Comparison of ENCODE assay signal across 8 mouse cellular contexts in genomic region chr10:52233301-52233968, GRCm38 (mm10). TPM values are rescaled to one million over a fixed set of nuclear protein-coding genes. Genes with fewer than 3 reads are reported as not detected.
DNase-seq lines count a peak whose midpoint lies in the region; ATAC-seq and TF ChIP-seq lines count a peak whose summit lies in the region.

TSS of gene Dcbld1 (plus strand) at chr10:52233619.

- peak within 1 kb of the TSS; percentile 92 for H3K4me3 ChIP-seq in hindbrain, postnatal 0 days (ENCODE audit: low read length)
- peak within 1 kb of the TSS; percentile 93 for H3K4me3 ChIP-seq in megakaryocyte, embryonic 14.5 days (replicated peaks)

- intact Hi-C loops in left cerebral cortex, postnatal 10 days (cut with DNase I): loop anchor here (2.0 to 5.0 kb wide), 2 partner anchors 94 to 149 kb away; partner anchors contain the start of gene Gopc

- peak within 1 kb of the TSS; percentile 86 for H3K9ac ChIP-seq in hindbrain, postnatal 0 days (replicated peaks; ENCODE audit: low read length)

- no peaks in the 10 kb centered on the region for H3K36me3 ChIP-seq in hindbrain, postnatal 0 days (ENCODE audit: insufficient read depth, low read length)
- H3K36me3 ChIP-seq in megakaryocyte, embryonic 14.5 days (replicated peaks; ENCODE audit: low read length): no peaks in the 10 kb centered on the region

- H3K27ac ChIP-seq in hindbrain, postnatal 0 days: peak within 1 kb of the TSS; percentile 71

- peak; percentile 65 for DNase-seq in ZHBTc4 (ENCODE audit: low read depth, low spot score)
- peak; percentile 73 to 75 for DNase-seq in cerebellum, postnatal 36 days
- DNase-seq in gastrocnemius, postnatal 10 days: peak; percentile 68
- DNase-seq in hindbrain, postnatal 0 days (ENCODE audit: low spot score): peak; percentile 79
- DNase-seq in left cerebral cortex, postnatal 10 days (ENCODE audit: extremely low spot score in 1 of 2, low spot score in 2 of 2): peak; percentile 13 to 77
- DNase-seq in right cerebral cortex, postnatal 10 days (ENCODE audit: low spot score in 2 of 2): peak; percentile 63 to 72
- DNase-seq in urinary bladder, postnatal 14 days (ENCODE audit: low spot score): peak; percentile 72

- ATAC-seq in hindbrain, postnatal 0 days: peak; percentile 94

- TF ChIP-seq CTCF in hindbrain, postnatal 0 days (IDR thresholded peaks at IDR 0.05; ENCODE audit: low read depth): no peak

- no peaks in the 10 kb centered on the region for H3K4me1 ChIP-seq in hindbrain, postnatal 0 days (ENCODE audit: insufficient read depth, low read length)
- H3K4me1 ChIP-seq in megakaryocyte, embryonic 14.5 days: peaks cover 22% of the 10 kb centered on the region

- H3K4me2 ChIP-seq in hindbrain, postnatal 0 days (ENCODE audit: low read depth, low read length): peak within 1 kb of the TSS; percentile 88

- no peaks in the 10 kb centered on the region for H3K27me3 ChIP-seq in hindbrain, postnatal 0 days (ENCODE audit: insufficient read depth, low read length)
- H3K27me3 ChIP-seq in megakaryocyte, embryonic 14.5 days (replicated peaks): peaks cover 45% of the 10 kb centered on the region

- H3K9me3 ChIP-seq in hindbrain, postnatal 0 days (ENCODE audit: low read length): no peaks in the 10 kb centered on the region
- peaks cover 9% of the 10 kb centered on the region for H3K9me3 ChIP-seq in megakaryocyte, embryonic 14.5 days

- 2% methylated on average over 35 of the region's 60 CpGs for WGBS in hindbrain, postnatal 0 days

RNA-seq across cellular contexts. Expression of gene Dcbld1, which starts in this region (rescaled TPM):
- total RNA-seq in gastrocnemius, postnatal 10 days (2021): 1 to 10 TPM; 3.7 TPM
- 12.2 and 14.4 TPM in 2 replicates for total RNA-seq in hindbrain, postnatal 0 days (2014; rRNA removed)
- 19.1 and 20.2 TPM in 2 replicates for polyA plus RNA-seq in hindbrain, postnatal 0 days (2015; fragmentation: Nextera tagmentation; extraction: Ambion mirVana)
- 1 to 10 TPM; 8.4 to 9.5 TPM for total RNA-seq in left cerebral cortex, postnatal 10 days (2021)
- 0.39 and 0.69 TPM in 2 replicates for polyA plus RNA-seq in megakaryocyte, embryonic 14.5 days (2012; ENCODE audit: insufficient read depth, low replicate concordance)

Comparison
In these comparisons a context has a peak if more than half of its experiments do, and no peak if none do; other contexts are left out.
1. Peak in every context shown above with its lines: DNase-seq, ATAC-seq, H3K4me3 ChIP-seq and H3K27ac ChIP-seq.
2. RNA of gene Dcbld1 (polyA plus RNA-seq): 19.1 to 20.2 TPM in hindbrain, postnatal 0 days; 0.39 to 0.69 TPM in megakaryocyte, embryonic 14.5 days; every median in the first group is over 10 times any median in the second.